Mouse (Mus musculus): ENCODE results near the gene Zmynd12.

DNA sequence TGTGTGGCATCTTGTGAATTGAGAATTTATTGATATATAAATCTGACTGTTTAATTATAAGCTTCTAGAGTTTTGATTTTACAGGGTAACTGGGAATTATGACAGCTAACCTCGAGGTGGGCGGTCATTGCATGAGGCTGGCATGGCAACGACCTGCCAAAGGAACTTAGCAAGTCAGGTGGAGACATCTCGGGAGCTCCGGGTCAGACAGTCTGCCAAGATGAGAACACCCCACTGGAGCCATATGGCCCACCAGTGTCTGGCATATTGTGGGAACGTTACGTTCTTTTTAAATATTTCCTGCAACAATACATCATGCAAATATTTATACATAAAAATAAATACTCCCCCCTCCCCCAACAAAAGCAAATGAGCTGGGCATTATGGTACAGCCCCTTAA is 23.9 kb upstream of the Zmynd12 start:
- TF ChIP-seq CTCF (IDR thresholded peaks at IDR 0.05; ENCODE audit: borderline replicate concordance, control insufficient read depth, extremely low read depth, insufficient read depth, low read length, poor library complexity) (no peak), POLR2A (IDR thresholded peaks at IDR 0.05; ENCODE audit: control insufficient read depth, extremely low read depth, insufficient read depth, low read length, poor library complexity) (no peak)

All from thymus, adult 2 months (tissue).